Mouse (Mus musculus): ENCODE measurements at regions not wholly inside any gene's neighbourhood (a gene's known extent, or its start where the extent isn't known, plus 50 kb on each side); places are given as distances from the start of the nearest gene placed in this dataset.

GRCm38 (mm10) chr17:67512008-67512407 lies 120.5 kb downstream of the Lrrc30 start:
- TF ChIP-seq CTCF (IDR thresholded peaks at IDR 0.05; ENCODE audit: control insufficient read depth, insufficient read depth, low read length) (no peak), POLR2A (IDR thresholded peaks at IDR 0.05; ENCODE audit: borderline replicate concordance, control insufficient read depth, low read depth, low read length) (no peak)

Measured in bone marrow, adult 2 months (tissue).